Mouse (Mus musculus) T-helper 17 cell (primary cell): Measurements from ENCODE around the gene Slx.

ENCODE experiments used
- in situ Hi-C, 2 experiments: fragments of 300-600 bp; cut with MboI, MseI; formaldehyde crosslinking; loops; 1 replicate in 1 of 2; 2 replicates in 1 of 2; pipeline ENCODE4 v1.15.1; 2025; ENCODE audit warnings: high pct_unique_total_duplicates in 2 of 2

Slx gene

GRCm38 (mm10) chrX:26545465-26545864 lies at the start of gene Slx:
Slx (minus strand) TSS chrX:26545565.
- in situ Hi-C loops, result loop anchor here (5.0 to 25.0 kb wide), 4 partner anchors 491 to 1983 kb away; partner anchors contain the start of genes Gm5168 (in 2 of the 2) and Gm4297 (in 1 of the 2)
